Mouse (Mus musculus): ENCODE data around the gene Tchp. TPM values are rescaled to one million over a fixed set of nuclear protein-coding genes. Genes with fewer than 3 reads are reported as not detected.

The Tchp gene
- total RNA-seq, 1 experiment = 20.6 TPM

DNA sequence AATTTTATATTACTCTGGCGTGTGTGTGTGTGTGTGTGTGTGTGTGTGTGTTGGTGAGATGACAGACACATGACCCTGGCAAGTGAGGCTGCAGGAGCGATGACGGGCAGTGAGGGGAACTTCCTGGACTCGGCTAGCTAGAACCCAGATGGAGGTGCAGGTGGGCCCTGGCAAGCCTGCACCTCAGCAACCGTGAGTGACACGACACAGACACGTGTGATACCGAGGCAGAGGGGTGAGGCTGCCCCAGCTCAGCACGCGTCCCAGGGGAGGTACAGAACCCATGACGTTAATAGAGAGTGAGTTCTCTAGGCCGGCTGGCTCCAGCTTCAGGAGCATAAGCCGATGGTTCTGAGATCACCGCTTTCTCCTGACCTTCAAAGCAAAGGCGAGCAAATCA, 24.4 kb downstream of the Tchp start:
- Histone ChIP-seq H3K27ac (ENCODE audit: insufficient read depth, low read depth, low read length, poor library complexity, severe bottlenecking) (no peak overlapping the region), H3K36me3 (ENCODE audit: control insufficient read depth, insufficient read depth, low read length, poor library complexity, severe bottlenecking) (peaks cover 41% of the 10 kb centered on the region), H3K9ac (ENCODE audit: insufficient read depth, low read depth, low read length, poor library complexity, severe bottlenecking) (no peak overlapping the region), H3K4me1 (ENCODE audit: control insufficient read depth in 2 of 2, insufficient read depth in 2 of 2, low read length in 2 of 2, poor library complexity in 1 of 2) (peaks cover 0 to 8% of the 10 kb centered on the region in 2 experiments; a peak in 1 of 4 replicates), H3K4me3 (ENCODE audit: insufficient read depth in 1 of 2, low read depth in 1 of 2, low read length in 2 of 2, poor library complexity in 1 of 2, severe bottlenecking in 1 of 2) (no peak overlapping the region), H3K9me3 (ENCODE audit: control insufficient read depth, insufficient read depth, low read depth, low read length) (no peaks in the 10 kb centered on the region)
- in situ Hi-C loops (cut with MboI; ENCODE audit: low sequenced_read_pairs in 2 of 2, unreplicated experiment in 2 of 2) = no loop called here
- no peak for DNase-seq (ENCODE audit: low read depth, low spot score)
- TF ChIP-seq ZC3H11A (IDR thresholded peaks at IDR 0.05; ENCODE audit: borderline replicate concordance, low read depth, low read length) (no peak), MAFK (IDR thresholded peaks at IDR 0.05; ENCODE audit: insufficient read depth, low read depth, low read length) (no peak), HCFC1 (IDR thresholded peaks at IDR 0.05; ENCODE audit: borderline replicate concordance, insufficient read depth, low read length) (no peak), CHD2 (IDR thresholded peaks at IDR 0.05; ENCODE audit: low read depth, low read length) (no peak), ZNF384 (IDR thresholded peaks at IDR 0.05; ENCODE audit: low read depth, low read length) (no peak)

- peaks cover 45% of the 10 kb centered on the region for H3K36me3 ChIP-seq (ENCODE audit: control insufficient read depth, insufficient read depth, low read length, poor library complexity, severe bottlenecking)
- no peak for DNase-seq (ENCODE audit: low read depth, low spot score)
- peaks cover 0 to 8% of the 10 kb centered on the region in 2 experiments; a peak in 1 of 4 replicates for H3K4me1 ChIP-seq (ENCODE audit: control insufficient read depth in 2 of 2, insufficient read depth in 2 of 2, low read length in 2 of 2, poor library complexity in 1 of 2)
- in situ Hi-C loops (cut with MboI; ENCODE audit: low sequenced_read_pairs in 2 of 2, unreplicated experiment in 2 of 2) = no loop called here
- no peak overlapping the region for H3K9ac ChIP-seq (ENCODE audit: insufficient read depth, low read depth, low read length, poor library complexity, severe bottlenecking)
- no peak overlapping the region for H3K4me3 ChIP-seq (ENCODE audit: insufficient read depth in 1 of 2, low read depth in 1 of 2, low read length in 2 of 2, poor library complexity in 1 of 2, severe bottlenecking in 1 of 2)
- TF ChIP-seq MAFK (IDR thresholded peaks at IDR 0.05; ENCODE audit: insufficient read depth, low read depth, low read length) (no peak), ZC3H11A (IDR thresholded peaks at IDR 0.05; ENCODE audit: borderline replicate concordance, low read depth, low read length) (no peak), ZNF384 (IDR thresholded peaks at IDR 0.05; ENCODE audit: low read depth, low read length) (no peak), HCFC1 (IDR thresholded peaks at IDR 0.05; ENCODE audit: borderline replicate concordance, insufficient read depth, low read length) (no peak), CHD2 (IDR thresholded peaks at IDR 0.05; ENCODE audit: low read depth, low read length) (no peak)
- no peaks in the 10 kb centered on the region for H3K9me3 ChIP-seq (ENCODE audit: control insufficient read depth, insufficient read depth, low read depth, low read length)
- H3K27ac ChIP-seq (ENCODE audit: insufficient read depth, low read depth, low read length, poor library complexity, severe bottlenecking) = no peak overlapping the region
Measured at GRCm38 (mm10) chr5:114733606-114734005, 26.0 kb downstream of the Tchp start.

- H3K27ac ChIP-seq (ENCODE audit: insufficient read depth, low read depth, low read length, poor library complexity, severe bottlenecking) = no peak overlapping the region
- no peak for DNase-seq (ENCODE audit: low read depth, low spot score)
- peaks cover 38% of the 10 kb centered on the region for H3K36me3 ChIP-seq (ENCODE audit: control insufficient read depth, insufficient read depth, low read length, poor library complexity, severe bottlenecking)
- H3K4me3 ChIP-seq (ENCODE audit: insufficient read depth in 1 of 2, low read depth in 1 of 2, low read length in 2 of 2, poor library complexity in 1 of 2, severe bottlenecking in 1 of 2) = no peak overlapping the region
- H3K4me1 ChIP-seq (ENCODE audit: control insufficient read depth in 2 of 2, insufficient read depth in 2 of 2, low read length in 2 of 2, poor library complexity in 1 of 2) = peaks cover 0 to 4% of the 10 kb centered on the region in 2 experiments; a peak in 1 of 4 replicates
- in situ Hi-C loops (cut with MboI; ENCODE audit: low sequenced_read_pairs in 2 of 2, unreplicated experiment in 2 of 2) = no loop called here
- TF ChIP-seq HCFC1 (IDR thresholded peaks at IDR 0.05; ENCODE audit: borderline replicate concordance, insufficient read depth, low read length) (no peak), ZC3H11A (IDR thresholded peaks at IDR 0.05; ENCODE audit: borderline replicate concordance, low read depth, low read length) (no peak), CHD2 (IDR thresholded peaks at IDR 0.05; ENCODE audit: low read depth, low read length) (no peak), ZNF384 (IDR thresholded peaks at IDR 0.05; ENCODE audit: low read depth, low read length) (no peak), MAFK (IDR thresholded peaks at IDR 0.05; ENCODE audit: insufficient read depth, low read depth, low read length) (no peak)
- H3K9ac ChIP-seq (ENCODE audit: insufficient read depth, low read depth, low read length, poor library complexity, severe bottlenecking) = no peak overlapping the region
- H3K9me3 ChIP-seq (ENCODE audit: control insufficient read depth, insufficient read depth, low read depth, low read length) = no peaks in the 10 kb centered on the region
Measured at GRCm38 (mm10) chr5:114737090-114737887, 29.7 kb downstream of the Tchp start.

DNA sequence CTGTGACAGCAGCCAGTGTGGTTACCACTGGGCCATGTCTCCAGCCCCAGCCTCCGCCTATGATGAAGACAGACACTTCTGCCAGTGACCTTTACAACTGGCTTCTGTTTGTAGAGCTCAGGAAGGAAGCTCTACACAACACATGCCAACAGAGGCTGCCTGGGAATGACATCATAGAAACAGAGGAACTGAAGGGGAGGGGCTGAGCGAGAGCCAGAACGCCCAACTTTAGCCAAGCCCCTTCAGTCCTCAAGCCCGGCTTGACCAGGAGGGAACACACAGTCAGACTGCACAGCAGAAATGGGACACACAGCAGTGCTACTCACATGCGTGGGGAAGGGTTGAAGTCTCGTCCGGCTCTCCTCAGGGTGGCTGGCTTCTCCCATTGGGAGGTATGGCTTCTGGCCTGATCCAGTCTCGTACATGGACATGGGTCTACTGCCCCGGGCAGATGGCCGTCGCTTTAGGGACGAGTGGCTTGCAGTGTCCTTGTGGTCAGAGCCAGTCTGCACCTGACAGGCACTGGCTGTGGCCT, 31.2 kb downstream of the Tchp start:
- peaks cover 36% of the 10 kb centered on the region for H3K36me3 ChIP-seq (ENCODE audit: control insufficient read depth, insufficient read depth, low read length, poor library complexity, severe bottlenecking)

More for the DNA sequence above, 31.2 kb downstream of the Tchp start:
- H3K9ac ChIP-seq (ENCODE audit: insufficient read depth, low read depth, low read length, poor library complexity, severe bottlenecking) = no peak overlapping the region
- no peaks in the 10 kb centered on the region for H3K9me3 ChIP-seq (ENCODE audit: control insufficient read depth, insufficient read depth, low read depth, low read length)
- H3K4me1 ChIP-seq (ENCODE audit: control insufficient read depth in 2 of 2, insufficient read depth in 2 of 2, low read length in 2 of 2, poor library complexity in 1 of 2) = no peaks in the 10 kb centered on the region
- no peak for TF ChIP-seq HCFC1 (IDR thresholded peaks at IDR 0.05; ENCODE audit: borderline replicate concordance, insufficient read depth, low read length)
- no peak for TF ChIP-seq ZNF384 (IDR thresholded peaks at IDR 0.05; ENCODE audit: low read depth, low read length)
- no peak for TF ChIP-seq ZC3H11A (IDR thresholded peaks at IDR 0.05; ENCODE audit: borderline replicate concordance, low read depth, low read length)
- TF ChIP-seq CHD2 (IDR thresholded peaks at IDR 0.05; ENCODE audit: low read depth, low read length) = no peak
- H3K27ac ChIP-seq (ENCODE audit: insufficient read depth, low read depth, low read length, poor library complexity, severe bottlenecking) = no peak overlapping the region
- no peak overlapping the region for H3K4me3 ChIP-seq (ENCODE audit: insufficient read depth in 1 of 2, low read depth in 1 of 2, low read length in 2 of 2, poor library complexity in 1 of 2, severe bottlenecking in 1 of 2)
- no peak for DNase-seq (ENCODE audit: low read depth, low spot score)
- in situ Hi-C loops (cut with MboI; ENCODE audit: low sequenced_read_pairs in 2 of 2, unreplicated experiment in 2 of 2) = no loop called here

Data from ES-E14 (cell line).